Mouse (Mus musculus) neural tube, embryonic 14.5 days (tissue): ENCODE data around the gene Rbak. TPM values are rescaled to one million over a fixed set of nuclear protein-coding genes. Genes with fewer than 3 reads are reported as not detected.

Experiments used
- ATAC-seq: fragments of 200-750 bp; cut with Nextera tagmentation; 2 replicates; pipeline ENCODE4 v1.8.0; 2017; ENCODE audit warnings: low read depth, mild to moderate bottlenecking, moderate TSS enrichment, moderate library complexity
- H3K27ac ChIP-seq: fragments of 300-500 bp; sonication (generic); 2 replicates; pipeline ENCODE4 v1.5.1; 2014; ENCODE audit warnings: low read depth, mild to moderate bottlenecking, control low read depth, low read length, moderate library complexity, mixed read lengths
- H3K27me3 ChIP-seq: fragments of 300-500 bp; sonication (generic); 2 replicates; pipeline ENCODE4 v1.6.1; 2014; ENCODE audit warnings: low read length; ENCODE audit not compliant: control insufficient read depth, insufficient read depth
- H3K36me3 ChIP-seq: fragments of 300-500 bp; sonication (generic); 2 replicates; pipeline ENCODE4 v1.6.1; 2014; ENCODE audit warnings: low read length, mixed read lengths; ENCODE audit not compliant: control insufficient read depth, insufficient read depth
- H3K4me1 ChIP-seq: fragments of 300-500 bp; sonication (generic); 2 replicates; pipeline ENCODE4 v1.6.1; 2014; ENCODE audit warnings: low read length; ENCODE audit not compliant: control insufficient read depth, insufficient read depth
- H3K4me2 ChIP-seq: fragments of 300-500 bp; sonication (generic); 2 replicates; pipeline ENCODE4 v1.6.1; 2014; ENCODE audit warnings: mild to moderate bottlenecking, low read depth, low read length, control low read depth
- H3K4me3 ChIP-seq: fragments of 300-500 bp; sonication (generic); 2 replicates; pipeline ENCODE4 v1.5.1; 2014; ENCODE audit warnings: low read depth, low read length, control low read depth, mixed read lengths
- H3K9ac ChIP-seq: fragments of 300-500 bp; sonication (generic); replicated peaks from 2 replicates; pipeline ENCODE4 v1.6.1; 2014; ENCODE audit warnings: low read depth, mild to moderate bottlenecking, control low read depth, low read length, mixed read lengths
- H3K9me3 ChIP-seq: fragments of 300-500 bp; sonication (generic); 2 replicates; pipeline ENCODE4 v1.6.1; 2016; ENCODE audit warnings: low read length; ENCODE audit not compliant: control insufficient read depth
- WGBS: fragments of 180-500 bp; shearing (Covaris S2); extraction: QIAGEN DNeasy Blood & Tissue Kit; methylation state at CpG from one replicate; pipeline ENCODE4 v1.1.7; 2014; 5-methylcytosine and 5-hydroxymethylcytosine counted together
- microRNA-seq: library from miRNA; unstranded; fragments of <30 nt; microRNA quantifications from one replicate; pipeline ENCODE4, GENCODE M21; 2016
- polyA plus RNA-seq: library from polyadenylated mRNA; unstranded; fragments of >200 nt; fragmentation: Nextera tagmentation; extraction: Ambion mirVana; gene quantifications from 2 replicates; pipeline ENCODE4 v1.2.1, GENCODE M21; 2014

Rbak gene
- polyA plus RNA-seq, 1 experiment from 2014 or later: 20.9 TPM

- Histone ChIP-seq H3K4me1 (no peaks in the 10 kb centered on the region), H3K9ac (no peak overlapping the region), H3K27ac (no peak overlapping the region), H3K9me3 (peaks cover 4% of the 10 kb centered on the region; the same call in 1 of the 2 replicates), H3K36me3 (no peaks in the 10 kb centered on the region), H3K4me3 (no peak overlapping the region), H3K4me2 (no peak overlapping the region), H3K27me3 (no peaks in the 10 kb centered on the region)
- 82% methylated on average over 8 of the region's 8 CpGs for WGBS
- no peak for ATAC-seq
Measured at GRCm38 (mm10) chr5:143127837-143128236, 52.7 kb downstream of the Rbak start.

GRCm38 (mm10) chr5:143126908-143127307 is 53.7 kb downstream of the Rbak start:
- 66% methylated on average over 4 of the region's 4 CpGs for WGBS
- H3K36me3 ChIP-seq: no peaks in the 10 kb centered on the region
- peaks cover 4% of the 10 kb centered on the region; the same call in 1 of the 2 replicates for H3K9me3 ChIP-seq
- H3K27me3 ChIP-seq: no peaks in the 10 kb centered on the region
- ATAC-seq: no peak
- H3K9ac ChIP-seq: no peak overlapping the region
- H3K4me3 ChIP-seq: no peak overlapping the region
- H3K27ac ChIP-seq: no peak overlapping the region
- no peak overlapping the region for H3K4me2 ChIP-seq
- no peaks in the 10 kb centered on the region for H3K4me1 ChIP-seq

DNA sequence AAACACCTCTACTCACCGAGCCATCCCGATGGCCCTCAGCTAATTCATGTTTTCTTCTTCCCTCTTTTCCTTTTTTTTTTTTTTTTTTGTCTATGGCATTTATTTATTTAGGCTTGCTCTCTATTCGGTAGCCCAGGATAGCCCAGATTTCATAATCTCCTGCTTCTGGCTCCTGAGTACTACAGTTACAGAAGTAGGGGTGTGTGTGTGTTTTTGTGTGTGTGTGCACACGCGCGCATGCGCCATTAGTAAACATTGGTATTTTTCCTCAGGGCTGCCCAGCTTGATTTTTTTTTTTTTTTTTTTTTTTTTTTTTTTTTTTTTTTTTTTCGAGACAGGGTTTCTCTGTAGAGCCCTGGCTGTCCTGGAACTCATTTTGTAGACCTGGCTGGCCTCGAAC is 54.5 kb downstream of the Rbak start:
- WGBS: 93% methylated on average over 9 of the region's 9 CpGs

DNA sequence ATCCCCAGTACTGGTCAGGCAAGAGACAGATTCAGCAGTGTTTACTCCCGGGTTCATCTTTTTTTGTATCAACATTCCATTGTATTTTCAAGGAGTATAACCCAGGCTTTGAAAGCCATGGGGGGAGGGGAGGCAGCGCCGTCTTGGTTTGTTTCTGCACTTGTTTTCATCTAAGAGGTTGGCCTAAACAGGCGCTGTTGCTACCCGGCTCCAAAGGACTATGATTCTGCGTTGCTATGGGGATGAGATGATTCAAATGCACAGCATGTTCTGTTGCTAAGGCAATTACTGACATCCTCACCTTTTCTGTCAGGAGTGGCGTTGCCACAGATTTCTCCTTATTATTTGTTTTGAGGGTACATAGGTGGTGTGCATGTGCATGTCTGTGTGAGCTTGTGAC is 55.0 kb downstream of the Rbak start:
- Histone ChIP-seq H3K9ac (no peak overlapping the region), H3K4me1 (no peaks in the 10 kb centered on the region), H3K9me3 (peaks cover 4% of the 10 kb centered on the region; the same call in 1 of the 2 replicates), H3K4me3 (no peak overlapping the region), H3K27ac (no peak overlapping the region), H3K27me3 (no peaks in the 10 kb centered on the region), H3K4me2 (no peak overlapping the region), H3K36me3 (no peaks in the 10 kb centered on the region)
- 35% methylated on average over 7 of the region's 7 CpGs for WGBS
- ATAC-seq: 0 out of 2 replicates have a peak, but pooled peaks have one; percentile 11

More for the DNA sequence above, 54.5 kb downstream of the Rbak start:
- Histone ChIP-seq H3K4me3 (no peak overlapping the region), H3K4me1 (no peaks in the 10 kb centered on the region), H3K4me2 (no peak overlapping the region), H3K9ac (no peak overlapping the region), H3K36me3 (no peaks in the 10 kb centered on the region), H3K27me3 (no peaks in the 10 kb centered on the region), H3K9me3 (peaks cover 4% of the 10 kb centered on the region; the same call in 1 of the 2 replicates), H3K27ac (no peak overlapping the region)
- ATAC-seq: no peak

- no peak for ATAC-seq
- H3K4me1 ChIP-seq: no peaks in the 10 kb centered on the region
- H3K27me3 ChIP-seq: no peaks in the 10 kb centered on the region
- no peak overlapping the region for H3K27ac ChIP-seq
- no peaks in the 10 kb centered on the region for H3K36me3 ChIP-seq
- H3K9ac ChIP-seq: no peak overlapping the region
- WGBS: 88% methylated on average over 4 of the region's 4 CpGs
- no peak overlapping the region for H3K4me2 ChIP-seq
- peaks cover 4% of the 10 kb centered on the region; the same call in 1 of the 2 replicates for H3K9me3 ChIP-seq
- H3K4me3 ChIP-seq: no peak overlapping the region
Measured at GRCm38 (mm10) chr5:143124805-143125378, 55.7 kb downstream of the Rbak start.

DNA sequence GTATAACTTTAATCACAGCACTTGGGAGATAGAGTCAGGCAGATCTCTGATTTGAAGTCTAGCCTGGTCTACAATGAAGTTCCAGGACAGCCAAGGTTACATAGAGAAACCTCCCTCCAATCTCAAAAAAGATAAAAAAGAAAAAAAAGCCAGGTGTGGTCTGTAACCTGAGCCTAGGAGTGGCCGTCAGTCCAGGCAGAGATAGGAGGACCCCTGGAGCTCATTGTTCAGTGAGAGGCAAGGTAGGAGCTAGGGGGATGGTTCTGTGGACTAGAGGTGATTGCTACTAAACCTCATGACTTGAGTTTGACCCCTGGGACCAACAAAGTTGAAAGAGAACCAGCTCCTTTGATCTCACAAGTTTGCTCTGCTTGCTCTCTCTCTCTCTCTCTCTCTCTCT is 57.9 kb downstream of the Rbak start:
- no peak for ATAC-seq
- Histone ChIP-seq H3K36me3 (no peaks in the 10 kb centered on the region), H3K9ac (no peak overlapping the region), H3K4me2 (no peak overlapping the region), H3K4me1 (no peaks in the 10 kb centered on the region), H3K9me3 (no peaks in the 10 kb centered on the region), H3K27me3 (no peaks in the 10 kb centered on the region), H3K27ac (no peak overlapping the region), H3K4me3 (no peak overlapping the region)
- WGBS: 52% methylated on average over 1 of the region's 1 CpGs

Small RNAs within 50 kb of the gene (microRNA-seq; reads per million reads assigned to microRNA genes)
- gene Gm44405: not detected

Other genes starting within 250 kb of the Rbak start
- gene Fscn1, start 220.4 kb downstream of the Rbak start, polyA plus RNA-seq: 428 and 502 TPM in 2 replicates
- 25.0 and 36.8 TPM in 2 replicates for gene Rnf216, start 67.8 kb downstream of the Rbak start, polyA plus RNA-seq
- 0.04 TPM in 1 of 2 replicates, not detected in the other for gene Olfr718-ps1, start 33.2 kb downstream of the Rbak start, polyA plus RNA-seq
- not detected in 2 replicates for gene Spdye4b, start 242 bp upstream of the Rbak start, polyA plus RNA-seq
- gene Spdye4a, start 46.1 kb upstream of the Rbak start, polyA plus RNA-seq: 0.15 TPM in 1 of 2 replicates, not detected in the other
- gene Zfp12, start 54.4 kb upstream of the Rbak start, polyA plus RNA-seq: 24.0 and 31.0 TPM in 2 replicates
- gene Zfp316, start 89.2 kb upstream of the Rbak start, polyA plus RNA-seq: 5.2 and 7.0 TPM in 2 replicates
- 0.17 and 0.29 TPM in 2 replicates for gene Zfp853, start 112.8 kb upstream of the Rbak start, polyA plus RNA-seq
- gene E130309D02Rik, start 134.6 kb upstream of the Rbak start, polyA plus RNA-seq: 20.1 and 29.0 TPM in 2 replicates
- 81.2 and 84.9 TPM in 2 replicates for gene Zdhhc4, start 148.5 kb upstream of the Rbak start, polyA plus RNA-seq
- 0.24 and 0.44 TPM in 2 replicates for gene Grid2ip, start 176.6 kb upstream of the Rbak start, polyA plus RNA-seq
- 114 and 146 TPM in 2 replicates for gene Kdelr2, start 223.1 kb upstream of the Rbak start, polyA plus RNA-seq